Mouse (Mus musculus) liver, adult 2 months (tissue): ENCODE results near the gene Scaf1.

ENCODE experiments used
- CTCF ChIP-seq: fragments of 200-500 bp; IDR thresholded peaks from 2 replicates; pipeline ENCODE4 v1.5.1; 2011; ENCODE audit warnings: low read depth, low read length, control low read depth
- POLR2A ChIP-seq: fragments of 200-500 bp; IDR thresholded peaks from 2 replicates; pipeline ENCODE4 v1.6.1; 2011; ENCODE audit warnings: low read length, control low read depth; ENCODE audit not compliant: insufficient read depth; ENCODE audit errors: extremely low read depth

DNA sequence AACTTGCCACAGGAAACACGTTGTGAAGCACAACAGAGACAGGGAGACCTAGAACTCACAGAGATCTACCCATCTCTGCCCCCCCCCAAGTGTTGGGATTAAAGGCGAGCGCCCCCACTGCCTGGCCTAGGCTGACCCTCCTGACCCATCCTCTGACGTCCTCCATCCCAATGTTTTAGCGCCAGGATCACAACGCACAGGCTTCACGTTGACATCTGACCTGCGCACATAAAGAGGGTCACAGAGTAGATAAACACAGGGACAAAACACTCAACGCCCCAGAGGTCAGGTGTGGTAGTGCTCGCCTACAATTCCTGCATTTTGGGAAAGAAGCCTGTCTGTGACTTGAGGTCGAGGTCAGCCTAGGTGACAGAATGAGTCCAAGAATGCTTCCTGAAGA lies 20.5 kb upstream of the Scaf1 start:
- TF ChIP-seq POLR2A = no peak
- TF ChIP-seq CTCF = no peak
